ENCODE assay signal across 30 mouse cellular contexts in genomic region chr6:17949103-17949502, GRCm38 (mm10).
"Had no signal": no experiment of that assay in that cellular context is flagged by ENCODE, and none has a peak within 500 bp of the region (broad histone marks: within the 10 kb centered on the region; RNA-seq: fewer than 3 reads in every experiment).

No protein-coding gene starts in this region.

- H3K4me3 ChIP-seq: heart, embryonic 10.5 days; heart, embryonic 12.5 days; heart, embryonic 13.5 days; heart, embryonic 15.5 days; hindbrain, embryonic 10.5 days; hindbrain, embryonic 12.5 days; hindbrain, embryonic 13.5 days; hindbrain, embryonic 15.5 days; intestine, embryonic 15.5 days; kidney, embryonic 15.5 days; layer of hippocampus, adult 2 months; left cerebral cortex, adult 2 months had no signal

- DNase-seq: heart, postnatal 10 days; heart, postnatal 14 days; heart, postnatal 36 days; heart, postnatal 4 days; kidney, adult 11 months; kidney, adult 18-20 months; kidney, adult 8-10 months; kidney, adult 9 months; kidney, postnatal 14 days; kidney, postnatal 25 days; kidney, postnatal 36 days; kidney, postnatal 4 days; layer of hippocampus, adult 9-11 months; layer of hippocampus, postnatal 36 days had no signal

- H3K27ac ChIP-seq: heart, embryonic 10.5 days; heart, embryonic 13.5 days; heart, embryonic 15.5 days; hindbrain, embryonic 10.5 days; hindbrain, embryonic 12.5 days; hindbrain, embryonic 13.5 days; hindbrain, embryonic 14.5 days; hindbrain, embryonic 15.5 days; hindbrain, postnatal 0 days; intestine, embryonic 15.5 days; kidney, embryonic 15.5 days; kidney, postnatal 0 days; layer of hippocampus, adult 2 months; left cerebral cortex, adult 2 months had no signal

- H3K9me3 ChIP-seq: heart, embryonic 10.5 days; heart, embryonic 12.5 days; heart, embryonic 13.5 days; heart, embryonic 15.5 days; hindbrain, embryonic 10.5 days; hindbrain, embryonic 12.5 days; hindbrain, embryonic 13.5 days; hindbrain, embryonic 15.5 days; intestine, embryonic 15.5 days; kidney, embryonic 15.5 days had no signal

- H3K9ac ChIP-seq: heart, embryonic 12.5 days; heart, embryonic 13.5 days; heart, embryonic 15.5 days; hindbrain, embryonic 12.5 days; hindbrain, embryonic 13.5 days; hindbrain, embryonic 14.5 days; hindbrain, embryonic 15.5 days; intestine, embryonic 15.5 days; kidney, embryonic 15.5 days had no signal

- H3K36me3 ChIP-seq: heart, embryonic 10.5 days; heart, embryonic 12.5 days; heart, embryonic 13.5 days; heart, embryonic 15.5 days; hindbrain, embryonic 10.5 days; hindbrain, embryonic 12.5 days; hindbrain, embryonic 13.5 days; hindbrain, embryonic 15.5 days; intestine, embryonic 15.5 days; kidney, embryonic 15.5 days had no signal

- H3K4me2 ChIP-seq: heart, embryonic 11.5 days; heart, embryonic 12.5 days; heart, embryonic 13.5 days; heart, embryonic 15.5 days; hindbrain, embryonic 12.5 days; hindbrain, embryonic 13.5 days; hindbrain, embryonic 14.5 days; hindbrain, embryonic 15.5 days; intestine, embryonic 15.5 days; kidney, embryonic 15.5 days had no signal

- H3K27me3 ChIP-seq: heart, embryonic 12.5 days; heart, embryonic 13.5 days; heart, embryonic 15.5 days; hindbrain, embryonic 12.5 days; hindbrain, embryonic 13.5 days; hindbrain, embryonic 15.5 days; intestine, embryonic 15.5 days; kidney, embryonic 15.5 days had no signal

- H3K4me1 ChIP-seq: hindbrain, embryonic 10.5 days; hindbrain, embryonic 12.5 days; hindbrain, embryonic 13.5 days; hindbrain, embryonic 15.5 days; intestine, embryonic 15.5 days; kidney, embryonic 15.5 days had no signal
